Mouse (Mus musculus) splenic B cell, adult 2 months (primary cell): ENCODE measurements around the gene Arf5.
A peak's percentile ranks its signal among the peaks of the same experiment; 100 is the strongest.

Source experiments
- DNase-seq: peaks from one replicate; pipeline ENCODE4 v3.0.0-alpha.2; 2011; ENCODE audit warnings: low read depth, low spot score
- H3K27me3 ChIP-seq: 2 replicates; pipeline ENCODE4 v1.6.1; 2012; ENCODE audit warnings: mild to moderate bottlenecking, low read length, moderate library complexity, mixed read lengths; ENCODE audit not compliant: control insufficient read depth, poor library complexity, insufficient read depth, severe bottlenecking
- H3K36me3 ChIP-seq: 2 replicates; pipeline ENCODE4 v1.6.1; 2012; ENCODE audit warnings: mild to moderate bottlenecking, low read length, moderate library complexity, mixed read lengths; ENCODE audit not compliant: control insufficient read depth, poor library complexity, insufficient read depth, severe bottlenecking

Arf5 gene

GRCm38 (mm10) chr6:28459221-28459668, 35.9 kb downstream of the Arf5 start:
- Histone ChIP-seq H3K27me3 (no peaks in the 10 kb centered on the region), H3K36me3 (no peaks in the 10 kb centered on the region)
- no peak for DNase-seq

- DNase-seq, result peak; percentile 39
- no peaks in the 10 kb centered on the region for H3K27me3 ChIP-seq
- no peaks in the 10 kb centered on the region for H3K36me3 ChIP-seq
Observed at GRCm38 (mm10) chr6:28460534-28460933, 37.2 kb downstream of the Arf5 start.

- no peaks in the 10 kb centered on the region for H3K27me3 ChIP-seq
- H3K36me3 ChIP-seq, result no peaks in the 10 kb centered on the region
- DNase-seq, result no peak
Observed at GRCm38 (mm10) chr6:28464630-28465029, 41.3 kb downstream of the Arf5 start.

DNA sequence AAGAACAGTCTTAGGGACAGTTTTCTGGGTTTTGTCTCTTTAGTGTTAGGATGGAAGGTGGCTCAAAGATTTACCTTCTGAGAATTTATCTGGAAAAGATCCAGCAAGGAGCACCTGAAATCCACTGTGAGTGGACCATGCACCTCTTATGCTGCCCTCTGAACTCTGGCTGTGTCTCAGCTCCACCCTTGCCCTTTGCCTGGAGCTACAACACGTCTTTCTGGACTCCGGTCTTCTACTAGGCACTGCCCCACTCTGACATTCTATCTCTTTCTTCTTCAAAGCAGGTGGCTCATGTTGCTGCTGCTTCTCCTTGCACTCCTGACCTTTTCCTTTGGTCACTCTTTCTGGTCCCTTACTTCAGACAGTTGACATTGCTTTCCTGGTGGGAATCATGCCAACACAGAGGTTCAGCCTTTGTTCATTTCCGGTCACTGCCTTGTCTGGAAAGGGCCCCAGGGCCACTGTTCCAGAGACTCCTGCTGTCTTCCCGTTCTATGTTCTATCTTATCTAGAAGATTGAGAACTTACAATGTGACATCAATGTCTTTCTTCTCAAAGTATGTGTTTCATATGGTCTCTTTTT, 46.8 kb downstream of the Arf5 start:
- Histone ChIP-seq H3K36me3 (no peaks in the 10 kb centered on the region), H3K27me3 (no peaks in the 10 kb centered on the region)
- no peak for DNase-seq

- Histone ChIP-seq H3K27me3 (no peaks in the 10 kb centered on the region), H3K36me3 (no peaks in the 10 kb centered on the region)
- no peak for DNase-seq
Observed at GRCm38 (mm10) chr6:28470621-28471020, 47.3 kb downstream of the Arf5 start.

DNA sequence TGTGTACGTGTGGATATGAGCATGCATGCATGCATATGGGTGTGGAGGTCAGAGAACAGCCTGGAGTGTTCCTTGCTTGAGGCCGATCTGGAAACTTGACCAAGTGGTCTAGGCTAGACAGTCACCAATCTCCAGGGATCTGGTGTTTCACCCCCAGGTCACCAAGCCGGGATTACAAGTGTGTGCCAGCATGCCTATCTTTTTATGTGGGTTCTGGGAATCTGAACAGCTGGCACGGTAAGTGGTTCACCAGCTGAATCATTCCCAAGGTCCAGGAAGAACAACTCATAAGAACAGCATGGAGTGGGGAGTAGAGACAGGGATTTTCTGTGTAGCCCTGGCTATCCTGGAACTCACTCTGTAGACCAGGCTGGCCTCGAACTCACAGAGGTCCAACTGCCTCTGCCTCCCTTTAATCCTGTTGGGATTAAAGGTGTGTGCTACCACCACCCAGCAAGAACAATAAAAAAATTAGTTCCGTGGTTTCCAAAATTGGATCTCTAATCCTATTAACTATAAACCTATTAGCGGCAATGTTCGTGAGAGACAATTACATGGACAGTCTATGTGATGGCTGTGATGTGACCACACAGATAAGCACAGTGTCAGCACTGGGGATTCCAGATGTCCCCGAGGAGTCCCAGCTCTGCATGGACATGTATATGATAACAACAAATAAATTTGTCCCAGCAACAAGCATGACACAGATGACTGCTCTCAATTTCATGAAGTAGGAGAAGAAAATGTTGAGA, 48.1 kb downstream of the Arf5 start:
- no peak for DNase-seq
- no peaks in the 10 kb centered on the region for H3K27me3 ChIP-seq

GRCm38 (mm10) chr6:28474211-28474610, 50.9 kb downstream of the Arf5 start:
- Histone ChIP-seq H3K27me3 (no peaks in the 10 kb centered on the region), H3K36me3 (no peaks in the 10 kb centered on the region)
- DNase-seq, result no peak

More for the DNA sequence above, 48.1 kb downstream of the Arf5 start:
- H3K36me3 ChIP-seq, result no peaks in the 10 kb centered on the region

DNA sequence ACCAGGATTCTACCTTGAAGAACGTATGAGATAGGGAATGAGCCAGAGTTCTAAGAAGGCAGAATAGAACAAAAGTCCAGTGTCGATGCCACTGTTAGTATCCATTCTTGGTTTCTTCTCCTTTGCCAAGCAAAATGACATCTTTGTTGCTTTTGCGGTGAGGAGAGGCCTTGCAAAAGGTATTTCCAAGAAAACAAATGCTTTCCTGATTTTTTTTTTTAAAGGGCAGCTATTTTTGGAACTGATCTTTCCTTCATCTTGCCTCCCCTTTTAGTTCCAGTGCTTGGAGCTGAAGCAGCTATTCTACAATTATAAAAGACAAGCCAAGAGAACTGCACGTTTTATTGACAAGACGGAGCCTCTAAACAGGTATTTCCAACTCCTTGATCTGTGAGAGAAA, 51.5 kb downstream of the Arf5 start, which contains the start of gene Snd1:
Gene Snd1 (plus strand): TSS at position 301 of the 400 bp plus-strand sequence.
- no peak for DNase-seq
- Histone ChIP-seq H3K27me3 (no peaks in the 10 kb centered on the region), H3K36me3 (no peaks in the 10 kb centered on the region)
